Mouse (Mus musculus): Measurements from ENCODE around the gene Gna14. TPM values are rescaled to one million over a fixed set of nuclear protein-coding genes. Genes with fewer than 3 reads are reported as not detected.

Gna14 gene
- total RNA-seq, 4 experiments from 2014 or later: 0.97 to 2.8 (median 1.1) TPM

GRCm38 (mm10) chr19:16456181-16456580, 20.6 kb downstream of the Gna14 start:
- DNase-seq (ENCODE audit: low spot score in 2 of 2): no peak

GRCm38 (mm10) chr19:16457127-16457526, 21.6 kb downstream of the Gna14 start:
- DNase-seq (ENCODE audit: low spot score in 2 of 2): no peak

- DNase-seq (ENCODE audit: low spot score in 2 of 2): no peak
Measured at GRCm38 (mm10) chr19:16459317-16459716, 23.8 kb downstream of the Gna14 start.

- DNase-seq (ENCODE audit: low spot score in 2 of 2): no peak
Measured at GRCm38 (mm10) chr19:16460292-16460691, 24.7 kb downstream of the Gna14 start.

- DNase-seq (ENCODE audit: low spot score in 2 of 2): no peak
Measured at GRCm38 (mm10) chr19:16460831-16461230, 25.3 kb downstream of the Gna14 start.

- DNase-seq (ENCODE audit: low spot score in 2 of 2): no peak
Measured at GRCm38 (mm10) chr19:16462461-16462860, 26.9 kb downstream of the Gna14 start.

GRCm38 (mm10) chr19:16464730-16465129, 29.2 kb downstream of the Gna14 start:
- no peak for DNase-seq (ENCODE audit: low spot score in 2 of 2)

GRCm38 (mm10) chr19:16468756-16469374, 33.3 kb downstream of the Gna14 start:
- DNase-seq (ENCODE audit: low spot score in 2 of 2): no peak

- DNase-seq (ENCODE audit: low spot score in 2 of 2): no peak
Measured at GRCm38 (mm10) chr19:16472655-16473054, 37.1 kb downstream of the Gna14 start.

GRCm38 (mm10) chr19:16477314-16477946, 41.9 kb downstream of the Gna14 start:
- DNase-seq (ENCODE audit: low spot score in 2 of 2): no peak

GRCm38 (mm10) chr19:16478186-16478607, 42.6 kb downstream of the Gna14 start:
- no peak for DNase-seq (ENCODE audit: low spot score in 2 of 2)

GRCm38 (mm10) chr19:16482047-16482446, 46.5 kb downstream of the Gna14 start:
- DNase-seq (ENCODE audit: low spot score in 2 of 2): no peak

- DNase-seq (ENCODE audit: low spot score in 2 of 2): no peak
Measured at GRCm38 (mm10) chr19:16484237-16484636, 48.7 kb downstream of the Gna14 start.

GRCm38 (mm10) chr19:16484671-16485070, 49.1 kb downstream of the Gna14 start:
- DNase-seq (ENCODE audit: low spot score in 2 of 2): no peak

- no peak for DNase-seq (ENCODE audit: low spot score in 2 of 2)
Measured at GRCm38 (mm10) chr19:16490756-16491155, 55.2 kb downstream of the Gna14 start.

GRCm38 (mm10) chr19:16491497-16491896, 55.9 kb downstream of the Gna14 start:
- DNase-seq (ENCODE audit: low spot score in 2 of 2): no peak

- no peak for DNase-seq (ENCODE audit: low spot score in 2 of 2)
Measured at GRCm38 (mm10) chr19:16492453-16492852, 56.9 kb downstream of the Gna14 start.

GRCm38 (mm10) chr19:16494816-16495516, 59.4 kb downstream of the Gna14 start:
- DNase-seq (ENCODE audit: low spot score in 2 of 2): no peak

- no peak for DNase-seq (ENCODE audit: low spot score in 2 of 2)
Measured at GRCm38 (mm10) chr19:16496016-16496415, 60.5 kb downstream of the Gna14 start.

- DNase-seq (ENCODE audit: low spot score in 2 of 2): no peak
Measured at GRCm38 (mm10) chr19:16502054-16502453, 66.5 kb downstream of the Gna14 start.

- DNase-seq (ENCODE audit: low spot score in 2 of 2): no peak
Measured at GRCm38 (mm10) chr19:16506711-16507364, 71.3 kb downstream of the Gna14 start.
